Mouse (Mus musculus) liver, postnatal 0 days (tissue): ENCODE data around the gene Trrap.

Experiments
- CTCF ChIP-seq: sonication (generic); IDR thresholded peaks from 2 replicates; pipeline ENCODE4 v1.5.1; 2016; ENCODE audit warnings: antibody characterized with exemption, low read depth
- EP300 ChIP-seq: IDR thresholded peaks from 2 replicates; pipeline ENCODE4 v1.6.1; 2016; ENCODE audit warnings: antibody characterized with exemption, low read depth, mild to moderate bottlenecking

DNA sequence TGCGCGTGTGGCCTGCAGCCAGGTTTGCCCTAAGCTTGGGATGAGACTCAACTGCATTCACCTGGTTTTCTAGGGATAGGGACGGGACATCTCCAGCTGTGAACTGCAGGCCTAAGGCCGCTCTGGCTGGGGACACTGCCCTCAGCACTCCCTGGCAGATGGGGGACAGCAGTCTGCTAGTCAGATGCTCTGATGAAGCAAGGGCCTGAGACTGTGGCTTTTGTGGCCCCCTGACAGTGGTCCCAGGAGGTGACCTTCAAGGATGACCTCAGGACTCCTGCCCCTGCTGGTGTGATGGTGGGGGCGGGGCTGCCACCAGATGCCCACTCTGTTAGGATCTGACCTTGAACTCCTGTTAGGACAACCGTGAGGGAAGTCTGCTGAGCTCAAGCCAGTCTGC, 107.7 kb downstream of the Trrap start:
- TF ChIP-seq CTCF (no peak), EP300 (no peak)
